8 mouse cellular contexts compared by ENCODE assay signal in the genomic region with DNA sequence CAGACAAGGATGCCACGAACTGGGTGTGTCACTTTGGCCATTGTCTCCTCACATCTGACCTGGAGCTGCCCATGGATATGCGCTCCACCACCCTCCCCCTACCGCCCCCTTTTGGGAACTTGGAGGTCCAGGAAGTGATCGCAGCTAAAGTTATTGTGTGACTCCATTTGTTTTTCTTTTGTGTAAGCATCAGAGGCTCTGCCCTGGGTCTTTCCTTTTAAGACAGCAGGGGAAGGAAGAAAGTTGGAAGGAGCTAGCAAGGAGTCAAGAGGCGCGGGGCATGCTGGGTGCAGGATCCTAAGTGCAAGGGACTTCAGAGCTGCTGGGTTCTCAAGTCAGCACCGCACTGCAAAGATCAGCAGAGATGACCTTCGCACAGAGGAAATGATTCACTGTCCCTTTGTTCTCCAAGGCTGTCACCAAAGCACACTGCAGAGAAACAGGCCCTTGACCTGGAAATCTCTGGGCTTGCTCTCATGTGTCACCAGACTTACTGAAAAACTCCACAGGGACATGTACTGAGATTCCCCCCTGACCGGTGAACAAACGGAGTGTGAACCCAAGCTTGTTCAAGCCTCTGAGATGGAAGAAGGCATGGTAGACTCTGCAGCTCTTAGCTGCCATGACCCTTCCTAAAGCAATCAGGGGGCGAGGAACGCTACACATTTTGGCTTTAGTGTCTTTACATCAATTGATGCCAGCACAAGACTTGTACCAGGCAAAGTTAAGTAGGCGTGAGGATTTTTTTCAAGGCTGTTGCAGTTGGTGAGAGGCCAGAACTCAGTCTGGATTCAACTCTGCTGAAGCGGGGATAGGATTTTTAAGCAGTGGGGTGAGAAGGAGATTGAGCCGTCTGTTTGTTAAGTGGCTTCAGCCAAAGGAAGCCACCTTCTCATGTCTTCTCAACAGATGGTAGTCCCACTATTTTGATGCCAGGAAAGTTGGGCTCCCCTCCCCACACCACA. TPM values are rescaled to one million over a fixed set of nuclear protein-coding genes. Genes with fewer than 3 reads are reported as not detected.
A peak's percentile ranks its signal among the peaks of the same experiment; 100 is the strongest.
DNase-seq lines count a peak whose midpoint lies in the region; ATAC-seq and TF ChIP-seq lines count a peak whose summit lies in the region.

No protein-coding gene starts in this region.

- peak; percentile 87 for DNase-seq in adrenal gland, adult 8-10 months
- peak; percentile 35 to 51 for DNase-seq in heart, adult 18-20 months
- peak; percentile 47 for DNase-seq in lung, postnatal 14 days
- no peak for DNase-seq in thymus, postnatal 0 days (ENCODE audit: low spot score)
- DNase-seq in cerebellum, adult 9-11 months = no peak

- H3K4me1 ChIP-seq in E14TG2a.4 (replicated peaks; ENCODE audit: low read depth, low read length) = peaks cover 69% of the 10 kb centered on the region
- no peaks in the 10 kb centered on the region for H3K4me1 ChIP-seq in intestine, postnatal 0 days (replicated peaks; ENCODE audit: control insufficient read depth, insufficient read depth, low read length)

- peak overlapping the region; percentile 60 for H3K4me3 ChIP-seq in E14TG2a.4 (replicated peaks; ENCODE audit: low read length)
- H3K4me3 ChIP-seq in intestine, postnatal 0 days (ENCODE audit: low read depth, low read length) = no peak overlapping the region

- peak; percentile 66 for ATAC-seq in intestine, postnatal 0 days
- no peak for ATAC-seq in megakaryocyte progenitor cell, adult 5-6 weeks (replicated peaks; ENCODE audit: poor library complexity)

- TF ChIP-seq CTCF in E14TG2a.4 (conservative IDR thresholded peaks at IDR 0.05; ENCODE audit: low read length) = no peak
- TF ChIP-seq CTCF in intestine, postnatal 0 days (IDR thresholded peaks at IDR 0.05; ENCODE audit: low read depth) = peak; percentile 22; the same call in 1 of the 2 replicates

- no peak overlapping the region for H3K9ac ChIP-seq in intestine, postnatal 0 days (ENCODE audit: low read depth, low read length)

- peak overlapping the region; percentile 31 for H3K4me2 ChIP-seq in intestine, postnatal 0 days (replicated peaks; ENCODE audit: low read depth)

- no peaks in the 10 kb centered on the region for H3K36me3 ChIP-seq in E14TG2a.4 (ENCODE audit: insufficient read depth, low read length)
- no peaks in the 10 kb centered on the region for H3K36me3 ChIP-seq in intestine, postnatal 0 days (ENCODE audit: control insufficient read depth, insufficient read depth)

- peak overlapping the region; percentile 50; the same call in 1 of the 2 replicates for H3K27ac ChIP-seq in intestine, postnatal 0 days (ENCODE audit: low read depth, low read length)

- H3K27me3 ChIP-seq in E14TG2a.4 (ENCODE audit: insufficient read depth, low read length) = no peaks in the 10 kb centered on the region; the same call in 1 of the 2 replicates
- H3K27me3 ChIP-seq in intestine, postnatal 0 days (replicated peaks; ENCODE audit: control insufficient read depth, insufficient read depth, low read length) = no peaks in the 10 kb centered on the region

- WGBS in intestine, postnatal 0 days = 61% methylated on average over 15 of the region's 15 CpGs

- H3K9me3 ChIP-seq in E14TG2a.4 (ENCODE audit: low read length) = no peaks in the 10 kb centered on the region
- no peaks in the 10 kb centered on the region for H3K9me3 ChIP-seq in intestine, postnatal 0 days (ENCODE audit: control insufficient read depth)

RNA-seq across cellular contexts. Expression of a gene that starts 17.3 kb away (rescaled TPM):
- total RNA-seq in adrenal gland, adult 8-10 months (2022) = under 1 TPM; 0.20 to 0.59 (median 0.28) TPM
- 1 to 10 TPM; 2.0 to 2.1 TPM for total RNA-seq in heart, adult 18-20 months (2021)
- 0.13 and 0.23 TPM in 2 replicates for polyA plus RNA-seq in intestine, postnatal 0 days (2015; fragmentation: Nextera tagmentation; extraction: Ambion mirVana)
- 0.22 and 0.34 TPM in 2 replicates for polyA plus RNA-seq in thymus, postnatal 0 days (2015; fragmentation: Nextera tagmentation; extraction: Ambion mirVana)
- not detected in 2 replicates for total RNA-seq in megakaryocyte progenitor cell, adult 5-6 weeks (2015)
- 0.10 TPM in 1 of 2 replicates, not detected in the other for total RNA-seq in megakaryocyte progenitor cell, adult 5-6 weeks (2017)

RNA-seq across cellular contexts. Expression of a gene that starts 21.1 kb away (rescaled TPM):
- total RNA-seq in adrenal gland, adult 8-10 months (2022) = 1 to 10 TPM; 2.9 to 4.2 (median 4.2) TPM
- total RNA-seq in heart, adult 18-20 months (2021) = 1 to 10 TPM; 3.1 to 3.3 TPM
- 2.4 and 2.6 TPM in 2 replicates for polyA plus RNA-seq in intestine, postnatal 0 days (2015; fragmentation: Nextera tagmentation; extraction: Ambion mirVana)
- 4.1 and 4.7 TPM in 2 replicates for polyA plus RNA-seq in thymus, postnatal 0 days (2015; fragmentation: Nextera tagmentation; extraction: Ambion mirVana)
- 4.0 and 4.3 TPM in 2 replicates for total RNA-seq in megakaryocyte progenitor cell, adult 5-6 weeks (2015)
- 3.6 and 3.7 TPM in 2 replicates for total RNA-seq in megakaryocyte progenitor cell, adult 5-6 weeks (2017)

RNA-seq across cellular contexts. Expression of a gene that starts 22.3 kb away (rescaled TPM):
- 10 to 100 TPM; 22.0 to 25.8 (median 22.5) TPM for total RNA-seq in adrenal gland, adult 8-10 months (2022)
- 10 to 100 TPM; 11.1 to 13.7 TPM for total RNA-seq in heart, adult 18-20 months (2021)
- 6.4 and 6.7 TPM in 2 replicates for polyA plus RNA-seq in intestine, postnatal 0 days (2015; fragmentation: Nextera tagmentation; extraction: Ambion mirVana)
- 4.2 and 5.5 TPM in 2 replicates for polyA plus RNA-seq in thymus, postnatal 0 days (2015; fragmentation: Nextera tagmentation; extraction: Ambion mirVana)
- total RNA-seq in megakaryocyte progenitor cell, adult 5-6 weeks (2015) = 2.1 and 3.2 TPM in 2 replicates
- total RNA-seq in megakaryocyte progenitor cell, adult 5-6 weeks (2017) = 1.7 and 2.3 TPM in 2 replicates

Comparison
In these comparisons a context has a peak if more than half of its experiments do, and no peak if none do; other contexts are left out.
1. DNase-seq: peak in adrenal gland, adult 8-10 months (single experiment), heart, adult 18-20 months (2 of 2) and lung, postnatal 14 days (single experiment); none in thymus, postnatal 0 days (single experiment) and cerebellum, adult 9-11 months (single experiment).